ENCODE assay signal across 11 mouse cellular contexts in the genomic region with DNA sequence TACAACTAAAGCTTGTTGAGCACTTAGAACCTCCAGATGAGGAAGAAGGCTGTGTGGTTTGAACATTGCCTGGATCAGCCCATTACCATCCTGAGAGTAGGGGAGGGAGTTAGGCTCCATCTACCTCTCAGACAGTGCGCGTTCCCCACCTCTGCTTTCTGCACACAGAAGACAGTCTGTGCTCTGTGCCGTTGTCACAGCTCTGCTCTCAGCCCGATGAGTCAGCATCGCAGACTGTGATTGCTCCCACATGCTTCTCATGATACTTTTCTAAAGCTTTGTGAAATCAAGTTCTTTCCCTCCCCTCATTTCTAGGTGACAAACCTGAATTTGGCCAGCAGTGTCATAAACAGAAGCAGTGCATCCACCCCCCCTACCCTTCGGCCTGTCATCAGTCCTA.
DNase-seq lines count a peak whose midpoint lies in the region; ATAC-seq lines count a peak whose summit lies in the region.
"Had no signal": no experiment of that assay in that cellular context is flagged by ENCODE, and none has a peak within 500 bp of the region (broad histone marks: within the 10 kb centered on the region; RNA-seq: fewer than 3 reads in every experiment).

No protein-coding gene starts in this region.

- no peak for ATAC-seq in megakaryocyte-erythroid progenitor cell, adult 5-6 weeks (replicated peaks; ENCODE audit: low FRiP score, low TSS enrichment, poor library complexity, severe bottlenecking)
- ATAC-seq: midbrain, embryonic 13.5 days had no signal

- peak; percentile 73 for DNase-seq in layer of hippocampus, adult 11-12 months (ENCODE audit: low spot score)
- no peak for DNase-seq in layer of hippocampus, adult 9-10 months (ENCODE audit: low spot score)
- DNase-seq in frontal cortex, adult 2 months (ENCODE audit: extremely low spot score in 1 of 2, low spot score in 1 of 2), result peak; percentile 83 to 86
- DNase-seq in left cerebral cortex, postnatal 25 days (ENCODE audit: low spot score in 2 of 2), result peak; percentile 77 to 95
- peak; percentile 82 to 90 for DNase-seq in right cerebral cortex, postnatal 36 days (ENCODE audit: low spot score in 2 of 2)
- no peak for DNase-seq in ovary, postnatal 36 days (ENCODE audit: low spot score)
- DNase-seq in adrenal gland, postnatal 14 days, result no peak
- DNase-seq: cerebellum, adult 9-10 months; kidney, adult 9 months had no signal

- intact Hi-C loops in left cerebral cortex, postnatal 25 days (cut with DNase I), result loop anchor here (1.0 kb wide), 1 partner anchor 44 kb away; no protein-coding TSS in a partner anchor

Comparison
In these comparisons a context has a peak if more than half of its experiments do, and no peak if none do; other contexts are left out.
1. DNase-seq: peak in layer of hippocampus, adult 11-12 months (single experiment), frontal cortex, adult 2 months (2 of 2), left cerebral cortex, postnatal 25 days (2 of 2) and right cerebral cortex, postnatal 36 days (2 of 2); none in layer of hippocampus, adult 9-10 months (single experiment), ovary, postnatal 36 days (single experiment) and adrenal gland, postnatal 14 days (single experiment).